Mouse (Mus musculus) small intestine, adult 2 months (tissue): ENCODE data around the gene Galnt15. TPM values are rescaled to one million over a fixed set of nuclear protein-coding genes. Genes with fewer than 3 reads are reported as not detected.
A peak's percentile ranks its signal among the peaks of the same experiment; 100 is the strongest.

Experiments
- H3K27ac ChIP-seq: fragments of 200-500 bp; 2 replicates; pipeline ENCODE4 v1.5.1; 2012; ENCODE audit warnings: low read depth, low read length, control low read depth, inconsistent platforms; ENCODE audit not compliant: insufficient read depth
- H3K27me3 ChIP-seq: fragments of 200-500 bp; 2 replicates; pipeline ENCODE4 v1.6.1; 2012; ENCODE audit warnings: mild to moderate bottlenecking, moderate library complexity, low read length, inconsistent platforms; ENCODE audit not compliant: control insufficient read depth, insufficient read depth
- H3K36me3 ChIP-seq: fragments of 200-500 bp; 2 replicates; pipeline ENCODE4 v1.6.1; 2012; ENCODE audit warnings: mild to moderate bottlenecking, low read length, control low read depth, inconsistent platforms; ENCODE audit not compliant: control insufficient read depth, insufficient read depth
- H3K4me1 ChIP-seq: fragments of 200-500 bp; 2 replicates; pipeline ENCODE4 v1.6.1; 2012; ENCODE audit warnings: low read length, inconsistent platforms, mixed read lengths; ENCODE audit not compliant: control insufficient read depth, insufficient read depth, insufficient read length
- H3K4me3 ChIP-seq: fragments of 200-500 bp; 2 replicates; pipeline ENCODE4 v1.5.1; 2012; ENCODE audit warnings: low read depth, mild to moderate bottlenecking, control low read depth, inconsistent platforms, low read length, moderate library complexity
- CTCF ChIP-seq: fragments of 200-500 bp; IDR thresholded peaks from 2 replicates; pipeline ENCODE4 v1.5.1; 2012; ENCODE audit warnings: low read depth, mild to moderate bottlenecking, control low read depth, inconsistent platforms, low read length, moderate library complexity, mixed read lengths; ENCODE audit not compliant: insufficient replicate concordance, insufficient read length; ENCODE audit errors: extremely low read depth
- POLR2A ChIP-seq: fragments of 200-500 bp; IDR thresholded peaks from 2 replicates; pipeline ENCODE4 v1.6.1; 2012; ENCODE audit warnings: low read depth, mild to moderate bottlenecking, control low read depth, inconsistent platforms, low read length, moderate library complexity
- WGBS: fragments of 180-500 bp; shearing (Covaris S2); methylation state at CpG from one replicate; pipeline ENCODE4 v1.1.7; 2018; 5-methylcytosine and 5-hydroxymethylcytosine counted together
- polyA plus RNA-seq: library from polyadenylated mRNA; depleted of rRNA; stranded (reverse); fragments of >200 nt; gene quantifications from 2 replicates; pipeline ENCODE4 v1.2.3, GENCODE M21; 2012

Gene Galnt15
- polyA plus RNA-seq, 1 experiment = 2.1 TPM

GRCm38 (mm10) chr14:32019091-32019490, 9.7 kb upstream of the Galnt15 start:
- H3K4me3 ChIP-seq = no peak overlapping the region
- peaks cover 3% of the 10 kb centered on the region for H3K4me1 ChIP-seq
- H3K36me3 ChIP-seq = no peaks in the 10 kb centered on the region
- H3K27ac ChIP-seq = no peak overlapping the region
- no peak for TF ChIP-seq POLR2A
- no peak for TF ChIP-seq CTCF
- no peaks in the 10 kb centered on the region for H3K27me3 ChIP-seq
- WGBS = 64% methylated on average over 8 of the region's 8 CpGs

- no peak for TF ChIP-seq POLR2A
- no peak for TF ChIP-seq CTCF
- 42% methylated on average over 9 of the region's 9 CpGs for WGBS
- Histone ChIP-seq H3K4me3 (no peak overlapping the region), H3K4me1 (no peaks in the 10 kb centered on the region; the same call in 1 of the 2 replicates), H3K27ac (no peak overlapping the region), H3K36me3 (no peaks in the 10 kb centered on the region), H3K27me3 (no peaks in the 10 kb centered on the region)
These were observed 6.8 kb upstream of the Galnt15 start for GRCm38 (mm10) chr14:32021967-32022366.

GRCm38 (mm10) chr14:32022450-32022849, 6.3 kb upstream of the Galnt15 start:
- TF ChIP-seq POLR2A = no peak
- TF ChIP-seq CTCF = no peak
- Histone ChIP-seq H3K36me3 (no peaks in the 10 kb centered on the region), H3K4me3 (no peak overlapping the region), H3K27me3 (no peaks in the 10 kb centered on the region), H3K27ac (no peak overlapping the region), H3K4me1 (no peaks in the 10 kb centered on the region; the same call in 1 of the 2 replicates)

DNA sequence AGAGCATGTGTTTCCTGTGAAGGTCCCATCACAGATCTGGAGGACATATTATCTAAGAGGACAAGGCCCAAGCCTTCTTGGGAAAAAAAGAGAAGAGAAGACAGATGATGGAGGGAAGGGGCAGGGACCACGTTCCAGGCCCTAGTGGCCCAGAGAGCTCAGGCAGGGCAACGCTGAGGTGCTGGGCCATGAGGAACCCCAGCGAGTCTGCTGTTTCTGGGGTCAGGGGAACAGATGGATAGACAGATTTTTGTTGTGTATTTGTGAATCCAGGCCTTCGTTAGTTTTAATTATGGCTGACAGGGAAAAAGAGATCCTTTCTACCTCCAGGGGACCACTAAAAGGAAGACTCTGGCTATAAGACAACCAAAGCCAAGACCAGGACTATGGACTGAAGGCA, 4.9 kb upstream of the Galnt15 start:
- no peak for TF ChIP-seq POLR2A
- TF ChIP-seq CTCF = no peak
- no peak overlapping the region for H3K27ac ChIP-seq
- no peaks in the 10 kb centered on the region for H3K36me3 ChIP-seq
- H3K4me3 ChIP-seq = no peak overlapping the region
- WGBS = 88% methylated on average over 4 of the region's 4 CpGs
- no peaks in the 10 kb centered on the region for H3K27me3 ChIP-seq
- no peaks in the 10 kb centered on the region; the same call in 1 of the 2 replicates for H3K4me1 ChIP-seq

- no peaks in the 10 kb centered on the region for H3K4me1 ChIP-seq
- H3K4me3 ChIP-seq = no peak overlapping the region
- H3K36me3 ChIP-seq = no peaks in the 10 kb centered on the region
- H3K27ac ChIP-seq = no peak overlapping the region
- TF ChIP-seq POLR2A (no peak), CTCF (no peak)
- 73% methylated on average over 7 of the region's 7 CpGs for WGBS
- H3K27me3 ChIP-seq = no peaks in the 10 kb centered on the region
These were observed 1.6 kb upstream of the Galnt15 start for GRCm38 (mm10) chr14:32027218-32027617.

DNA sequence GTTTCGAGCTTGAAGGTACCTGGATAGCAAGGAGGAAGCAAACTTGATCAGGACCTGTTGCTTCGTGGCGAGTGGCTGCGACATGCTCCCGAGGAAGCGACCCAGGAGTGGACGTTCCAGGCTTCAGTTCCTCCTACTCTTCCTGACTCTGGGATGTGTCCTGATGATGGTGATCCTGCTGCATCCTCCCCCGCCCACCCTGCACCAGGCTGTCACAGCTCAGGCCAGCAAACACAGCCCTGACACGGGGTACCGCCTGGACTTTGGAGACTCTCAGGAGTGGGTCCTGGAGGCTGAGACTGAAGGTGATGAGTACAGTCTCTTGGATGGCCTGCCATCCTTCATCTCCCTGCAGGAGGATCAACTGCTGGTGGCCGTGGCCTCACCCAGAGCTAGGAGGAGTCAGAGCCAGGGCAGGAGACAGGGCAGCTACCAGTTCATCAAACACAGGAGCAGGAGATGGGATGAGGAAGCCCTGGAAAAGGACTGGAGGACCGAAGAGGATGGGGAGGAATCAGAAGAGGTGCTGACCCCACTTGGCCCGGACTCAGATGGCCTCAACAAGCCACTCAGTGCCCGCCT, 713 bp downstream of the Galnt15 start:
- Histone ChIP-seq H3K36me3 (no peaks in the 10 kb centered on the region), H3K27me3 (no peaks in the 10 kb centered on the region), H3K4me3 (peak overlapping the region; percentile 46), H3K27ac (peak overlapping the region; percentile 67), H3K4me1 (no peaks in the 10 kb centered on the region)
- 61% methylated on average over 14 of the region's 14 CpGs for WGBS
- 0 out of 2 replicates have a peak, but pooled peaks have one; percentile 14 for TF ChIP-seq POLR2A
- TF ChIP-seq CTCF = no peak

DNA sequence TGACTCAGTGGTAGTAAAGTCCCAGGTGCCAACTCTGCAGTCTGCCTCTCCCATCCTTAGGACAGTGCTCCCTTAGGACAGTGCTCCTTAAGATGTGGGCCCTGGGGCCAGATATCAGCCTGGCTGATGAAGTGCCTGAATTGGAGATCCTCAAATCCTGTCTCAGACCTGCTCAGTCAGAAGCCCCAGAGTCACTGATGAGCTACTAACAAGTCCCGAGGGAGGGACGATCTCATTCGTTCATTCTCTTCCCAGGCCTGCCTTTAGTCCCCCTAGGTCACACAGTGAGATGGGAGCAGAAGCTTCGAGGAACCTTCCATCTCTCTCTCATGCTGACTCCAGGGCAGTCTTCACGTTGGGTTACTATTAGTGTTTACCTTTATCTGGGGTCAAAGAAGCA, 1.3 kb downstream of the Galnt15 start:
- Histone ChIP-seq H3K4me1 (no peaks in the 10 kb centered on the region), H3K4me3 (peak overlapping the region; percentile 46), H3K27me3 (no peaks in the 10 kb centered on the region), H3K36me3 (no peaks in the 10 kb centered on the region), H3K27ac (peak overlapping the region; percentile 67)
- TF ChIP-seq CTCF (no peak), POLR2A (no peak)
- 67% methylated on average over 5 of the region's 5 CpGs for WGBS

- no peaks in the 10 kb centered on the region for H3K36me3 ChIP-seq
- WGBS = 7% methylated on average over 4 of the region's 4 CpGs
- TF ChIP-seq CTCF (peak; percentile 82; the same call in 1 of the 2 replicates), POLR2A (no peak)
- H3K27me3 ChIP-seq = no peaks in the 10 kb centered on the region
- no peak overlapping the region for H3K4me3 ChIP-seq
- H3K4me1 ChIP-seq = no peaks in the 10 kb centered on the region
- H3K27ac ChIP-seq = no peak overlapping the region
These were observed 3.7 kb downstream of the Galnt15 start for GRCm38 (mm10) chr14:32032522-32032921.
